Mouse (Mus musculus) left cerebral cortex, adult 2 months (tissue): ENCODE results near the gene Cmip. TPM values are rescaled to one million over a fixed set of nuclear protein-coding genes. Genes with fewer than 3 reads are reported as not detected.

ENCODE experiments used
- DNase-seq, 2 experiments: peaks; one replicate each; pipeline ENCODE4 v3.0.0; 2021 to 2022; ENCODE audit warnings: low spot score in 2 of 2, mixed read lengths in 1 of 2; ENCODE audit errors: extremely low spot score in 1 of 2
- H3K27ac ChIP-seq: fragments of 200-600 bp; 2 replicates; pipeline ENCODE4 v1.8.1; 2022
- H3K4me3 ChIP-seq: fragments of 200-600 bp; 2 replicates; pipeline ENCODE4 v1.8.1; 2022
- CTCF ChIP-seq: fragments of 200-600 bp; IDR thresholded peaks from 2 replicates; pipeline ENCODE4 v1.8.1; 2022; ENCODE audit warnings: antibody characterized with exemption, mild to moderate bottlenecking, moderate library complexity
- intact Hi-C: fragments of 180-260 bp; cut with DNase I; formaldehyde crosslinking; loops from one replicate; pipeline ENCODE4 v1.15.1; 2025
- total RNA-seq, 2 experiments: library from RNA; stranded (reverse); gene quantifications; 2 replicates each; pipeline ENCODE4 v1.2.3; 2021

The Cmip gene
- total RNA-seq, 2 experiments from 2014 or later, result 339 to 342 TPM

DNA sequence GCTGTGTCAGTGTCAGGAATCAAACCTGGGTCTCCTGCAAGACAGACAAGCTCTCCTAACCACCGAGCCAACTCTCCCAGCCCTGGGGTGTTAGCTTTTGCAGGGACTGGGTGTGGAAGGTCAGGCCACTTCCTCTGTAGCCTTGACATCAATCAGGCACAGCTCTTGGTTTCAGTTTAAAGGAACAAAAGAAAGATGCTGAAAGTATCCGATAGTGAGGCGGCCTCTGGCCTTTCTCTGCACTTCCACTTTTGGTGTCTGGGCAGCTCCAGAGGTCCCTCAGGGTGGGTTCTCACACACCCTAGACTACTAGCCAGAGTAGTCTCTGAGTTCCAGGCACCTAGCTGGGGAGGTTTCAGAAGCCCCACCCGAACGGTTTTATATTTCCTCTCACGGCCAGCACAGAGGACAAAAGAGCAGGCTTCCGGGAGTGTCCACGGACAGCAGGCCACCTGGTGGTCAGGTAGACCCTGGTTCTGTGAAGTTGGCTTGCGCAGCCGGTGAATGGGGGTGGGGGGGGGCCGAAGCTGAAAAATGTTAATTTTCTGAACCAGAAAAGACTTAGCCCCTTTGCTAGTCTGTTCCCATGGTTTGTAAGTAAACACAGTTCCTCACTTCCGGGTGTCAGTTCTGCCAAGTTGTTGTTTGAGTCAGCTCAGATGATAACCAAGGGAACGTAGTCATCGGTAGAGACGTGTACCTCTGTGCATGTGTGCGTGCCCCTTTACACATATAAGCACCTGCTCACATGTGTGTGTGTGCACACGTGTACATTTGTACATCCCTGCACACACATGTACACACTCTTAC lies 25.5 kb downstream of the Cmip start:
- no peak overlapping the region for H3K27ac ChIP-seq
- H3K4me3 ChIP-seq, result no peak overlapping the region
- intact Hi-C loops, result no loop called here
- no peak for TF ChIP-seq CTCF
- DNase-seq, result no peak

DNA sequence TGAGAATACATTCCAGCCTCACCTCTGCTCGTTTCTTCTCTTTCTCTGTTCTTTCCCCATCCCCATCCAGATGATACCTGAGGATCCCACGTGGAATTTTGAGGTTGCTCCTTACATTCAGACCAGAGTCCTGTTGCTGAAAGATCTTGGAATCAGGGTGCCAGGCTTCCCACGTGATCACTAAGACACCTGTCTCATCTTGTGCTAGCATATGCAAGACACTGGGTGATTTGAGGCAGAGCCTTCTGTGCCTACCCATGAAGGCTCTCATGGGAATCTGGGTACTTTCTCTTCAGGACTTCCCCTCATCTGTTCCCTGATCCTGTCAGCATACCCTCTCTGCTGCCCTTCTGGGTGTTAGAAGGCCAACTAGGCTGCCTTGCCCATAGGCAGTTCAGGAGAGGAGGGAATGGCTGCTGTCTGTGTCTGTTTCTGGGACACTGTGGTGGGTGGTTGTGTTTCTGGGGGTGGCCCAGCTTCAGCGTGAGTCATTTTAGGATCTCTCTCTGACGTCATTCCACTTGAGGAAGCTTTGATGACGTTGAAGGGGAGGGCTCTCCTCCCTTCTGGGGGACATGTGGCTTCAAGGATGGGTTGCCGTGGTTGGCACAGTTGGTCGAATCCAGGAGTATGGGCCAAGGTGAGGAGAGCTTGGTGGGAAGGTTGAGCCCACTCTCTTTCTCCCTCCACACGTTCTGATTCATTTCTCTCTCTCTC lies 28.1 kb downstream of the Cmip start:
- intact Hi-C loops, result no loop called here
- TF ChIP-seq CTCF, result no peak
- Histone ChIP-seq H3K27ac (peak overlapping the region; percentile 32), H3K4me3 (no peak overlapping the region)
- DNase-seq, result peak in 1 of 2 experiments; percentile 47

DNA sequence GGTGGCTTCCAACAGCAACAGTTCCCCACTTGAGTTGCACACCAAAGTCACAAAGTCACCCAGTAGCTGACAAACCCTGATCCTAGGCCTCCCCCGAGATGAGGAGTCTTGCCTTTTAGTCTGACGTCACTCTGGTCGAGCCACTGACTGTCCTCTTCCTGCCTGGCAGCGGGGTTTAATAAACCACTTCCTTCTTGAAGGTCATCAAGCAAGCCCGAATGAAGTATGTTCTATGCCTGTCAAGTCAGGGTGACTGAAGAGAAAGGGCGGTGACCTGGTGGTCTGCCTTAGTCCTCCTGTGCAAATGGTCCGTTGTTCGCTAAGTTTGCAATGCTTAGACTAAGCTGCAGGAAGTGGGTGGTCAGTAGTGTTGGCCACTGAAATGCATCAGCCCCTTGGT lies 31.1 kb downstream of the Cmip start:
- H3K4me3 ChIP-seq, result no peak overlapping the region
- intact Hi-C loops, result no loop called here
- DNase-seq, result no peak
- no peak for TF ChIP-seq CTCF
- no peak overlapping the region for H3K27ac ChIP-seq

DNA sequence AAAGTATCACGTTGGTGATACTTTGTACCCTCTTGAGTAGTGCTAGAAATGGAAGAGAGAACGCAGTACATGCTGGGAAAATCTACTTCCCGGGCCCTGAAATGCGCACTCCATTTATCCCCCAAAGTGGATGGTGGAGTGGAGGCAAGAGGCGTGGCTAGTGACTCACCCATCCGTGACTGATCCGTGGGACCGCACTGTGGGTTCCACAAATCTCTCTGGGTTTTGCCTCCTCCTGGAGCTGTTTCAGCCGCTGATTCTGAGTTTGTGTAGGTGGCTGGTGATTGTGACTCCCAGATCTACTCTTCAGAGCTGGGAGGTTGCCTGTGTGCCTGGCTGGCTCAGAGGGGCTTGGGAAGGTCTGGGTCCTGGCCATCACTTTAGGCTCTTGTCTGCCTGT lies 32.2 kb downstream of the Cmip start:
- Histone ChIP-seq H3K4me3 (no peak overlapping the region), H3K27ac (no peak overlapping the region)
- intact Hi-C loops, result no loop called here
- DNase-seq, result peak; percentile 68 to 70
- TF ChIP-seq CTCF, result no peak

DNA sequence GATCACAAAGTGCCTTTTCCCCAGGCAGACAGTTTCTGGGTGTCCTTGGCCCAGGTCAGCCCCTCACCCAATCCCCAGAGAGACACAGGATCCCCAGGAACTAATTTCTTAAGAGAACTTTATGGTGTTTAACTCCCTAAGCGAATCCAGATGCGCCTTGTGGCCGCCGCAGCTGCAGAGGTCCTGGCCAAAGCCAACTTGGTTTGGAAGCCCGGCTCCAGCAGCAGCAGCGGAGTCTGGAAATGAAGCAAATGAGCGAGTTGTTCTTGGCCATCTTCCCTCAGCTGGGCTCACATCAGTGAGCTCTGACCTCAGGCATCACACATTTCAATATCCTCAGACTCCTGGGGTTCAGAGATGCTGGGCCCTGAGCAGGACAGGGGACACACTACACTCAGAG lies 33.6 kb downstream of the Cmip start:
- intact Hi-C loops, result no loop called here
- no peak for TF ChIP-seq CTCF
- DNase-seq, result no peak
- Histone ChIP-seq H3K27ac (no peak overlapping the region), H3K4me3 (no peak overlapping the region)

DNA sequence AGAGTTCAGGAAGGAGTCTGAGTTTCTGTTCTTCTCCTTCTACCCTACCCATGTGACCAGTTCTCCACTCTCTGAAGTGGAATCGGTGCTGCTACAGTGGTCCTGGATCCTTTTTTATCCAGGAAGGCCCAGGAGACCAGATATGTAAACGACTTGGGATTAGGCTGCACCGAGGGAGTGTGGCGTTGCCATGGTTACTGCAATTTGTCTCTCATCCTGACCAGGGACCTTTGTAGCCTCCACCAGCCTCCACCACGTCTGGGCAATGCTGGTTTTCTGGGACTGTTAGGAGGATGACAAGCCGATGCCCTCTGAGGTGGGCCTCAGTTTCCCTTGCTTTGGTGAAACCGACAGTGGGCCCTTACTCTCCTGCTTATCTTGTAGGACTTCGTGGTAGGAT lies 35.4 kb downstream of the Cmip start:
- no peak for DNase-seq
- H3K4me3 ChIP-seq, result no peak overlapping the region
- no peak overlapping the region for H3K27ac ChIP-seq
- no peak for TF ChIP-seq CTCF
- intact Hi-C loops, result no loop called here

DNA sequence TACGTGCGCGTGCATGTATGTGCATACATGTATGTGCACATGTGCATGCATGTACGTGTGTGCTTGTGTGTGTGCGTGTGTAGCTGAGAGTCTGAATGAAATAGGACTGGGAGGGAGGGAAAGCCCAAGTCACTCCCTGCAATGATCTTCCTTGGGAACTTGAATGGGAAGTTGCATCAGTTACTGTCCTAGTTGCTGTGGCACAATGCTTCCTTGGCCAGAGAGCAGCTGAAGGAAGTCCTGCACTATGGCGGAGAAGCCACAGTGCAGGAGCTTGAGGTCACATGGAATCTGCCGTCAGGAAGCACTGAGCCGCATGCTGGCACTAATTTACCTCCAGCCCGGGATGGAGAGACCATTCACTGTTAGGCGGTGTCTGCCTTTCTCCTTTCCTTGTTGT lies 37.9 kb downstream of the Cmip start:
- TF ChIP-seq CTCF, result no peak
- Histone ChIP-seq H3K4me3 (no peak overlapping the region), H3K27ac (no peak overlapping the region)
- no peak for DNase-seq
- intact Hi-C loops, result no loop called here

DNA sequence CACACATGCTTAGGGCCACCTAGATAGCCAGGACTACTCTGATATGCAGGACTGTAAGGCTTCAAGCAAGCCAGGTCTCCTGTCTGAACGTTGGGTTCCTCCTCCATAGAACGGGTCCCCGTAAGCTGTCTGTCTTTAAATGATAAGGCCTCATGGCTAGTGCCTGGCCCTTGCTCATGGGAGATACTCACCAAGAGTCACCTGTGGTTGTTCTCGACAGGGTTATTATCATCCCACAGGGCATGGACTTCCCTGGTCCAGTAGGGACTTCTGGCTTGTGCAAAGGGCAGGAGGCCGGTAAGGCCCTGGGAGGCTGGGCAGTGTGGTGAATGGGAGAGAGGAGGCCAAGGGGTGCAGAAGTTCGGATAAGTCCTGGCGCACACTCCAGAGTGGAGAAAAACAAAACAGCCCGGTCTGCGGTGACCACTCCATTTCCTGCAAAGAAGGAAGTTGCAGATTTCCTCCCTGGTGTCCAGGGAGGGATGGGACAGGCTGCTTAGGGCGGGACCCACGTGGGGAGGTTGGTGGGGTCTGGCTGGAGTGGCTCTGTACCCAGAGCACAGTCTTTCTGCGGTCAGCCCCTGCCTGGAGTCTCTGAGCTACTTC lies 41.2 kb downstream of the Cmip start:
- Histone ChIP-seq H3K27ac (no peak overlapping the region), H3K4me3 (no peak overlapping the region)
- no peak for DNase-seq
- intact Hi-C loops, result no loop called here
- TF ChIP-seq CTCF, result no peak

DNA sequence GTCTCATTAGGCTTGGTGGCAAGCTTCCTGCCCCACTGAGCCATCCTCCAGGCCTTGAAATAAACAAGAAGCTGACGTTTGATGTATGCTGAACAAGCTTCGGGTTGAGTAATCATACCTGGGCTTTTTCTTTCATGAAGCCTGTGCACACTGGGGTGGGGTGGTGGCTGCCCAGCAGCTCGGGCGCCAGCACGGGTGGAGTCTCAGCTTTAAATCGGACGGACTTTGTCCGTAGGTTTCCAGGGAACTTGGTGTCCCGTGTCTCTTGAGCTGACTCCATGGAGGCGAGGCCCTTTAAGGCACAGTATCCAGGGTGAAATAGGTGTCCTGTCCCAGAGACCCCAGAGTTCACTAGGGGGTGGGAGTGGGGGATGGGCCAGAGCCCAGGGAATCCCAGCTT lies 42.3 kb downstream of the Cmip start:
- intact Hi-C loops, result no loop called here
- no peak for TF ChIP-seq CTCF
- Histone ChIP-seq H3K27ac (no peak overlapping the region), H3K4me3 (no peak overlapping the region)
- no peak for DNase-seq

DNA sequence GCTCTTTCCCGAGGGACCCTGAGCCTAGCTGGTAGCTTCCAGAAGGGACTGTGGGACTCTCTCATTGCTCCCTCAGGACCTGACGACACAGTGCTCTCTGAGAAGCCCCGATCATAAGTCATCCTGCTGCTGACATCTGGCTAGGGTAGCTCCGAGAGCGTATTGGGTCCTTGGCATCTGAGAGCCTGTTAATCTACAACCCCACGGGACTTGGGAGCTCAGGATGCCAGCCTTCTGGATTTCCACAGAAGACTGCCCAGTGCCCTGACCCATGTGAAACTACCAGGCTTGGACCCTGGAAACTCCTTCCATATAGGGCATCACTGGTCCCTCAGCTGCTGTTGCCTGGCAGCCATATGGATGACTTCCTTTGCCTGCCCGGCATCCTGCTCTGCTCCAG lies 43.3 kb downstream of the Cmip start:
- H3K27ac ChIP-seq, result no peak overlapping the region

DNA sequence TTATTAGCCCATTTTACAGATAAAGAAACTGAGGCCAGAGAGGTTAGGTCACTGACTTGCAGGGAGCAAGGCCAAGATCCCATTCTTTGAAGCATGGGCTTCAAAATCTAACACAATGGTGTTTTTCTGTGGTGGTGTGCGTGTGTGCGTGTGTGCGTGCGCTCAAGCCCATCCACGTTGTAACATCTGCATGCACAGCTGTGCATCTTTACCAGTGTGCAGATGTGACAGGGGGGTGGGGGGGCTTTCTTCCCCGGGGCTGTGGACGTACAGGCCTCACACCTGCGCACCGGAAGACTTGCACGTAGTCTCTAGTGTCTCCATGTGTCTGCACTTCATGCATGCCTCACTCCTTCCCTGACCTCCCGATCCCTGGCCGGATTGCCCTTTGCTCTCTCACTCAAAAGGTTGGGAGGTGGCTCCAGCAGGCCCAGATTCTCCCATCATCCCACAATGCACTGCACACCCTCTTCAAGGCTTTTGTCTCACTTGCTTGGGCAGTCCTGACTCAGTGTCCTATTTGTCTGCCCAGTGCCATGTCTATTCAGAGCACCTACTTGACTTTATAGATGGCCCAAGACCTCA lies 44.7 kb downstream of the Cmip start:
- DNase-seq, result no peak
- no peak for TF ChIP-seq CTCF
- no peak overlapping the region for H3K27ac ChIP-seq
- no peak overlapping the region for H3K4me3 ChIP-seq
- intact Hi-C loops, result no loop called here

More for the DNA sequence above, 43.3 kb downstream of the Cmip start:
- no peak for DNase-seq
- intact Hi-C loops, result no loop called here
- no peak overlapping the region for H3K4me3 ChIP-seq
- no peak for TF ChIP-seq CTCF

DNA sequence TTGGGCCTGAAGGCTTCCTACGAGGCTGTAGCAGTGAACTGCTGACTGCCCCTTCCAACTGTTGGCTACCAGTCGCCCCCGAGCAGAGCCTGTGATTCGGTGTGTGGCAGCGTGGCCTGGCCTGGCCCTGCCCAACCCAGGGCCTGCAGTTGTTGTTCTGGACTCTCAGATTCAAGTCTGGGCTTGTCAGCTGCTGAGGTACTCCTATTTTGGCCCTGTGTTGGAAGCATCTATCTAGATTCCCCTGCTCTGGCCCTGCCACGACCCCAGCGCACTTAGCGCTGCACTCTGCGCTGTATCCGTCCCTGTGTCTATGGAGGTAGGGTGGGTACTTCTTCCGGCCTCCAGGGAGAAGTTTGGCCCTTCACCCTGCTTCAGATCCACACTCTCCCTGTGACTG lies 45.2 kb downstream of the Cmip start:
- H3K27ac ChIP-seq, result no peak overlapping the region
- intact Hi-C loops, result no loop called here
- H3K4me3 ChIP-seq, result no peak overlapping the region
- TF ChIP-seq CTCF, result no peak
- no peak for DNase-seq
